Mouse (Mus musculus) left cerebral cortex, adult 8-10 months (tissue): ENCODE results near the gene Vgll4. TPM values are rescaled to one million over a fixed set of nuclear protein-coding genes. Genes with fewer than 3 reads are reported as not detected.

Experiments
- DNase-seq, 2 experiments: peaks; one replicate each; pipeline ENCODE4 v3.0.0; 2022; ENCODE audit warnings: low spot score in 2 of 2
- total RNA-seq, 4 experiments: library from RNA; stranded (reverse); gene quantifications; 2 replicates each; pipeline ENCODE4 v1.2.4; 2022

Gene Vgll4
- total RNA-seq, 4 experiments from 2014 or later = 59.0 to 76.6 (median 62.4) TPM

DNA sequence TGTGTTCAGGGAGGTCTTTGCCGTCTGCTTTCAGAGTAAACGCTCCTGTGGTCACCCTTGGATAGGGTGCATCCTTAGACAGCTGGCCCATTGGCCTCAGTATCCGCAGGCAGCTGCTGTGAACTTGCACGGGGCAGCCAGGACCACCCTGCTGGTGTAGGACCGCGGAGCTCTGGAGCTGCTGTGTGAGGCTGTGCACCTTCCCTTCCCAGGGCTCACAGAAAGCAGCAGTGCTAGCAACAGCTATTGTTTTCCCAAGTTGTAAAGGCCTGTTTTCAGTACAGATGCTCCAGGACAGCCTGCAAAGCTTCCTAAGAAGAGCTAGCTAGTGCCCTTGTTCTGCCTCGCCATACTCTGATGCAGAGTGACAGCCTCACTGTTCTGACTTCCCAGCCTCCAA, 118.1 kb downstream of the Vgll4 start:
- DNase-seq = no peak

DNA sequence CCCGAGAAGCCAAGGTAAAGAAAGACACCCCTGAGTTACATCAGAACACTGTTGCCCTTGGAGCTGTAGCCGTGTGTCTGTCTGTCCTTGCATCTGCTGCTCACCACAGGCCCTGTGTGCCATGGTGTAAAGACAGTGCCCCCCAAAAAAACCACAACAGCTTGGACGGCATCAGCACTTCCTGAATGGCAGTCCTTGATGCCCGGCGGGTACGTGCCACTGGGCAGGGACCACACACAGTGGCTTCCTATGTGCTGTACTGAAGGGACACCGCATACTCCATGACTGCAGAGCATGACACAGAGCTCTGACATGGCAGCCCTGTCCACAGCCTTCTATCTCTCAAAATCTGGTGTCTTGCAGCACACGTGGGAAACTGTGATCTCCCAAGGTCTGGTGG, 120.0 kb downstream of the Vgll4 start:
- DNase-seq = no peak

DNA sequence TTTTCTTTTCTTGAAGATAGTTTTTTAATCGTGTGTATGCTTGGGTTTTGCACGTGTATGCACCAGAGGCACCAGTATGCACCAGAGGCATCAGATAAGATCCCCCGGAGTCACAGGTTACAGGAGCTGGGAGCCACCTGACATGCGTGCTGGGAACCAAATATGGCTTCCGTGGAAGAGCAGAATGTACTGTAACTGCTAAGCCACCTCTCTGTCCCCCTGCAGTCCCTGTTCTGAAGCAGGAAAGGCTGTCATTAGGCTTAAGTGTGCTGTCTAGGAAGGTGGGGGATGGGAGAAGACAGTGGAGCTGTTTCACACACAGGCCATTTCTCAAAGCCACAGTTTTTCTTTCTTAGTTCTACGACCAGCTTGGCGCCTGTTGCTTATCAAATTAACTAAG, 121.0 kb downstream of the Vgll4 start:
- no peak for DNase-seq

DNA sequence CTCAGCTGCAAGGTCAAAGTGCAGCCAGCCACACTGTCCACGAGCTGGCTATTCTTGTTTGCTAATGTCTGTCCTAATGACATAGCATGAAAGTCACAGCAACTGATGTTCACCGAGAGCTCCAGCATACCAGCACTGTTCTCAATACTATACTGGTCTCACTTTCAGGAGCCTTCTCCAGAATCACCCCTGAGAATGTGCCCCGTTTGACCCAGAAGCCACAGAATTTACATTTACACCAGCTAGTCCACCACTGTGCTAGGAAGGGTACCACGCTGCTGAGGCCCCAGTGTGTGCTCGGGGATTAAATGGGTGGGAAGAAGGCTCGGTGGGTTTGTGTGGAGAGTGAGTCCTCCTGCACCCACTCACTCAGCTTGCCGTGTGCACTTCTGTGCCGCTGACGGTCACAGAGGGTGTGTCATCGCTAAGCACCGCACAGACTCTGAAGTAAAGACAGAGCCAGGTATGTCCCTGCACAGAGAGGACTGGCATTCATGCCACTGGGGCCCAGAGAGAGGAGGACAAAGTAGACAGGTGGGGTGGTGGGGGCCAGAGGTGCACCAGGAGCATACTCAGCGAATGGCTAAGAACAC, 122.1 kb downstream of the Vgll4 start:
- DNase-seq = no peak

DNA sequence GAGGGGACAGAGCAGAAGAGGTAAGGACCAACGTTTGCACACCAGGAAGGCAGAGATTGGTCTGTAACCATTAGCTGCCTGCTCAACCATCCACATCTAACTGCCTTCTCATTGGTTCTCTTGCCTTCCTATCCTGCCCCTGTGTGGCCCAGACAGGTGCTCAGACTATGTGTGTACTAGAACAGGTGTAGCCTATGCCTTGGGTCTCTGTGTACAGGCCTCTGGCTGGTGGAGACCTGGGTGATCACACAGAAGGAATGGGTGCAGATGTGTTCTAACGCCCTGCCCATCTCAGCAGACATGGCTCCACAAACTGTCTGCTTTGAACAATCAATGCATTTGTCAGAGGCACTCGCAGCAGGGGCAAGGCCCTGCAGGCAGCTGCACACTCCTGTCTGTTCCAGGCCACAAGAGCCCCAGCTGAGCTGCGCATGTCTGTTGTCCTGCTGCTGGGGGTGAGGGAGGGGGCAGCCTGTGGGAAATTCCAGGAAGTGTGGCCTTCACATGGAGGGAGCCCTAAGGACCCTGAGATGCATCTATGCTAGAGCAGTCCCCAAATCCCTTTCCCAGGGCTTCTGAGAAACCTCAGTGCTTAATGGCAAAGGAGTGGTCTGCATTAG, 123.5 kb downstream of the Vgll4 start:
- no peak for DNase-seq

DNA sequence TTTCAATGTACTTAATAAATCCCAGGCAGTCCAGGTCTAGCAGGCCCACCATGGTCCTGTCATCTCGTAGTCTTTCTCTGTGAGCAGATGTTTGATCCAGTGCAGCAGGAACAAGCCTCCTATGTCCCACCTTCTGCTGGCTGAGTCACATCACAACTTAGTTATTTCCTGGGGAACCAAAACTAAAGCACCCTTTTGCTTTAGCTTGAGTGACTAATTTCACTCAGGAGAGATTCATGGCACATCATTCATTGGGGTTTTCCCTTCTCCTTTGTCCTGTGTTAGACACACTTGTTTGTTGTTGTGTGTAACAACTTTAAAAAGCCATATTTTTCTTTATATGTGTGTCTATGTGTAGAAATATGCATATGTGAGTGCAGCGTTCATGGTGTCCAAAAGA, 126.9 kb downstream of the Vgll4 start:
- no peak for DNase-seq

DNA sequence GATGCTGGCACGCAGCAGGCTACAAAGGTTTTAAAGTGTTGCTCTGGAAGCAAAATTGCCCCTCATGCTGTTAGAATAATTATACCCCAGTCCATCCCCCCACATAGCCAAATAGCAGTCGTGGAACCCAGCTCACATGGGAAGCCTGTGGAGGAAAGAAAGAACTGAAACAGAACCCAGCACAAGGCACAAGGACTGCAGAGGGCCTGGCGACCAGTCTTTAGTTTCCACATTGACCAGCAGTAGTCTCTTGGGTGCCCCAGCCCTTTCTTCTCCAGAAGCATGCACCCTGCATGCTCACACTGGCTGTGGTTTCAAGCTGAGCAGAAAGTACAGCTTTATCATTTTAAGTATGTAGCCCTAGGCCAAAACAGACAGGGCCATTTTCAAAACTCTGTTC, 127.7 kb downstream of the Vgll4 start:
- DNase-seq = no peak

DNA sequence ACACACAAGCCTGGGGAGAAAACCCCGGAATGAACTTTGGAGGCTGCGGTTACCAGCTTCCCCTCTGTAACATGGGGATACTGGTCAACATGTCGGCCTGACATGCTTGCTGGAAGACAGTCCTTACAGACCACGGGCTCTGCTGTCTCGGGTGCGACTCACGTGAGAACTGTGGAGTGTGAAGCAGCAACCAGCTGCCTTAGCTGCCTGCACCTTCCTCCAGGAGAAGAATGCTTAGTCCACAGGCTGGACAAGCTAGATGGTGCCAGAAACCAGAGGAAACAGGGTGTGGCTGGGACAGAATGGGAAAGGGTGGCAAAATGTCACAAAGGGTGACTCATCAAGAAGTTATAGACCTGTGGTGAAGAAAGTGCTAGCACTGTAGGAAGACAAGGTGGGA, 129.8 kb downstream of the Vgll4 start:
- no peak for DNase-seq

DNA sequence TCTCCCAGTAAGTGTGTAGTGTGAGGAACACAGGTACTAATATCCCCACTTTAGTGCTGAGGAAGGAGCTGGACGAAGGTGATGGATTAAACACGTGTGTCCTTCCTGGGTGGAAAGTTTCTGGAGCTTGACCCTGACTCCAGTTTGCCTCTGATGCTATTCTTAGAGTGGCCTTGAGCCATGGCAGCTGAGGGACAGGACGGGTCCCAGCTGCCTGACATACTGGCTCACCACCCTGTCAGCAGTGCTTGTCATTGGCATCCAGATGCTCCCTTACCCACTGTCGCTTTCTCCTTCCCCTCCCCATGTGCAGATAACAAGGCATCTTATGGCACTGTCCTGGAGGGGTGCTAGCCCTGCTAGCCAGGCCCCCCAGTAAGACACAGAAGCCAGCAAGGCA, 130.9 kb downstream of the Vgll4 start:
- DNase-seq = no peak

DNA sequence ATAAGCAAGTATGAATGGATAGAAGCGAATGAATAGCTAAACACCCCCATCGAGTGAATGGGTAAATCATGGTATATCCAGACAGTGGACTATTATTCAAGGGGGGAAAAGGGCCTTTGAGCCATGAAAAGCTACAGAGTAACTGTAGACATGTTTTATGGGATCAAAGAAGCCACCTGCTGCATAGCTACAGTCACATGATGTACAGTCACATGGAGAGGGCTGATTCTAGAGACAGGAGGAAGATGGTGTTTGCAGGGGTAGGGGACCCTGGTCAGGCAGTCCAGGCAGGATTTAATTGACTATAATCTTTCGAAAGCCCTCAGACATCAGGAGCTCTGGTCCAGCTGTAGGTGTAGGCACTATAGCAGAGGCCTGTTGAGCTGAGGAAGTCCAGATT, 133.4 kb downstream of the Vgll4 start:
- no peak for DNase-seq

DNA sequence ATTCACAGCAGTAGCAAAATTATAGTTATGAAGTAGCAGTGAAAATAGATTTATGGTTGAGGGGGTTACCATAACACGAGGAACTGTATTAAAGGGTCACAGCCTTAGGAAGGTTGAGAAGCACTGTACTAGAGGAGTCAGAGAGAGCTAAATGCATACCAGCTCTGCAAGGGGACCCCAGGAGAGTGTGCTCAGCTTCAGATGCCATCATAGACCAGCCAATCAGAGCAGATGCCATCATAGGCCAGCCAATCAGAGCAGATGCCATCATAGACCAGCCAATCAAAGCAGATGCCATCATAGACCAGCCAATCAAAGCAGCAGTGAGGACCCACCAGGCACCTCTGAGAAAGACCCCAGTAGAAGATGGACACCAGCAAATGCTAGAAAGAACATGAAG, 134.0 kb downstream of the Vgll4 start:
- no peak for DNase-seq

DNA sequence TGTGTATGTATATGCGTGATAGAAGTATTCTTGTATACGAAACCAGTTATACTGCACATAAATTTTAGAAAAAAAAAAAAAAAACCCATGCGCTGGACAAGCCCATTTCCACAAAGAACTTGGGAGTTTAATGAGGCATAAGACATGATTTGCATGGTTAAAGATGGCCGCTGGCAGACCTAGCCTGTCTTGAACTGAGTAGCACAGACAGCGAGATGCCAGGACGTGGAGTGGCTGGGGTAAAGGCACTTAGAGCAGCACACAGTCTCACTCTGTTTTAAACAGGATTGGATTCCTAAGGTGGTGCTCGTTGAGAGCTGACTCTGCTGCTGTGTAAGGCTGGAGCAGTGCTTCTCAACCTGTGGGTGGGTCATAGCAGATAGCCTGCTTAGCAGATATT, 134.4 kb downstream of the Vgll4 start:
- no peak for DNase-seq

DNA sequence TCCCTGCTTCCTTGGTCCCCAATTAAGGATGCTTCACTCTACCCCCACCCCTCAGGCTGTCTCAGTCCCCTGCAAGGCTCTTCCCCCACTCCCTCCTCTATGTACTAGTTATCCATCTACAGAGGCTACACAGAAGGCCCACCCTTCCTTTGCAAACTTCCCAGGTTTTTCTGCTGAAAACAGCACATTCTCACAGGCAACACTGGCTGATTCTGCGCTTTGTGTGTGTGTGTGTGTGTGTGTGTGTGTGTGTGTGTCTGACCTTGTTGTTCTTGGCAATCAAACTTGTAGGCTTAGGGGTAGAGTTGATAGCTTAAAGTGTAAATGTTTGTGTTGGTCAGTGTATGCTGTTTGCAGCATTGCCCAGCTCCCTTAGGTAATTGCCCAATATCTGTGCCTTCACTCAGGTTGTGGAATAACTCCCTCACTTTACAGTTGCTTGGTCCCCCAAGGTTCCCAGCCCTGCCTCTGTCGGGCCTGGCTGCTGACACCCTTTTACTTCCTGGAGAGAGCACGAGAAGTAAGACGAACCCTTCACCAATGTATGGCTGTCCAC, 135.9 kb downstream of the Vgll4 start:
- DNase-seq = no peak

DNA sequence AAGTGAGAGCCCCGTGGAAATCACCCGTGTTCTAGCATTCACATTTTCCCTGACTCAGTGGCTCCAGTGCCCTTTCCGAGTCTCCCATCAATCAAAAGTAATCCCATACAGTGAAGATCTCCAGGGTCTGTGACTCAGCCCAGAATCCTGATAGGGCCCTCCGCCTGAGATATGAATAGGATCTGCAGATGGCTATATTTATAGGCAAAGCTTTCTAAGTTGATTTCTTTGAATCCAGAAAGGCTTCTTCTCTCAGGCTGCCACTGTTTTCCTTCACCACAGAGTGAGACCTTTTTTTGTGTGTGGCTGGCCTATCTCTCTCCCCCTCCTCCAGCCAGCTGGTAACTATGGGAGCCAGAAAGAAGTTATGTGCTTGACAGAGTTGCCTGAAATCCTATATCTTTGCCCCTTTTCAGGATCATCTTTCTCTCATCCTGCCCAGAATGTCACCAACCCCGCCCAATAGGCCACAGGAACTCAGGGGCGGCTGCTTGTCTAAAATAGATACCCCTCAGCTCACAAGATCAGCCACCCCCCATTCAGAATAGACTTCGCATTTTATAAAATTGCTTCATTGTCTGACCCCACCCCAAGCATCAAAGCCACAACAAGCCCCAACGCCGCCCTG, 136.6 kb downstream of the Vgll4 start:
- DNase-seq = no peak

DNA sequence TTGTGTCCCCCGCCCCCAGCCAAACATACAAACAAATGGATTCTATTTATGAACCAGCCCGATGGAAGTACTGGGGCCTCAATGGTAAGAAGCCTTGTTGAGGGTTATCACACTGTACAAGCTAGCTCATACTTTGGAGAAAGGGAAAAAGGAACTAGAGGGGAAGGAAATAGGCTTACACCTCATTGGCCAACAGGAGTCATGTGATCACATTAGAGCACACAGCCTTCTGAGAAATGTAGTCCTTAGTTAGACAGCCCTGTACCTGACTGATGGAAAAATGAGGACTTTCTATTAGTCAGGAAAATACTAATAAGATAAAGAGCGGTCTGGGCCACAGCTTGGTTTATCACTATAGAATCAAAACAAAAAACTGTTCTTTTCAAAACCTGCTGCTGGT, 138.0 kb downstream of the Vgll4 start:
- DNase-seq = no peak

DNA sequence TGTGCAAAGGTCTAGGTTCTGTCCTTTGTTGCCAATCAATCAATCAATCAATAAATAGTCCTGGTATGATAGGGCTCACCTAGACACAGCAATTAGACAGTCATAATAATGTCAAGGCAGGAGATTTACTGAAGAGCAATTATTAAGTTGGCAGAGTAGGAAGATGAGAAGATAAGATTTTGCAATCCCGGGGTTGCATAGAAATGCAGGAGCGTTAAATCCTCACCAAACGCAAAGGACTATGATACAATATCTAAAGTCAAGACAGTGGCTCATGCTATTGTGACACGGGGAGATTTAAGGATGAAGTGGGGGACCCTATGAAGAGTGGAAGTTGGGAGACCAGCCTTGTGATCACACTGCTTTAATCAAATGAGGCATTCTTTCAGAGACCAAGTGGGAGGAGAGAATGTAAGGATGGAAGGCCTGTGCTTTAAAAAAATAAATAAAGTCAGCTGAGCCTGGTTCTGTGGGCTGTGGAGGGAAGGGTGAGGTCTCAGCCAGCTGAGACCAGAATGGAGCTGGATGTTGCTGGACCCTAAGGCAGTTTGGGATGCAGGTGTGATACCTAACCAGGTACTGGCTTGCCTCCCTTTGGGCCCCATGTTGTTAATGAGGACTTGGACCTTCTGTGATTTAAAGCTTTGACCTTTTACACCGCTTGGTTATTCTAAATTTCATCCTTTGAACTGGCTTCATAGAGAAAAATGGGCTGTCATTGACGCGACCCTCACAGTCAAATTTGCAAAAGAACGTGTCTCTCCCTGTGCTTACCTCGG, 139.9 kb downstream of the Vgll4 start:
- no peak for DNase-seq

DNA sequence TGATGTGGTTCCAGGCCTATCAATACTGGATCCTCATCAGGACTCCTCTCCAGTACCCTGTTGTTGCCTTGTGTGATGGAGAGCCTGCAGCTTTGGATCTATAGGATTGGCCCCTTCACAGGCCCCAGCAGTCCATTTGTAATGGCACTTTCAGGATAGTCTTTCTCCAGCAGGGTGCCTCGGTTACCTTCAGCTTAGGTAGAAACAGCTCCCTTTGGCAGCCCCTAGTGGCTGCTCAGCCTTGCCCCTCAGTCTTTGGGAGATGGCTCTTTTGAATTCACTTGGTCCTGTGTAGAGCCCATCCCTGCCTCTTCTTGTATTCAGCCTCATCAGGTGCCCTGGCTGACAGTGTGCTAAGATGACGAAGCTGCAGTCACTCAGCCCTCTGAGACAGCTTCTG, 142.9 kb downstream of the Vgll4 start:
- no peak for DNase-seq

DNA sequence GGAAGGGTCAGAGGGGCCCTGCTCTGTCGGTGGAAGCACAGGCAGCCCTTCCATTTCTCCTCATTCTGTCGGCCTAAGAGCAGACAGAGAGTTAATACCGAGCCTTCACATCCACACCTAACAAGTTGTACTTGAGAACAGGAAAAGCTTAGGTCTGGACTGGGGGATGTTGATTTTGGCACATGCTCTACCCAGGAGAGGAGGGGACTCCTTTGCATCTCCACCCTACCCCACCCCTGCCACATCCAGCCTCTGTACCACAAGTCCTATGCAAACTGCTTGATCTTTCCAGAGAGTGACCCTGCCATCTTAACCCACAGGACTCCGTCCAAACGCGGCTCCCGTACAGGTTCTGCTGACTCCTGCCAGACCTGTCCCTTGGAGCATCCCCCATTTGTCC, 148.1 kb downstream of the Vgll4 start:
- no peak for DNase-seq

DNA sequence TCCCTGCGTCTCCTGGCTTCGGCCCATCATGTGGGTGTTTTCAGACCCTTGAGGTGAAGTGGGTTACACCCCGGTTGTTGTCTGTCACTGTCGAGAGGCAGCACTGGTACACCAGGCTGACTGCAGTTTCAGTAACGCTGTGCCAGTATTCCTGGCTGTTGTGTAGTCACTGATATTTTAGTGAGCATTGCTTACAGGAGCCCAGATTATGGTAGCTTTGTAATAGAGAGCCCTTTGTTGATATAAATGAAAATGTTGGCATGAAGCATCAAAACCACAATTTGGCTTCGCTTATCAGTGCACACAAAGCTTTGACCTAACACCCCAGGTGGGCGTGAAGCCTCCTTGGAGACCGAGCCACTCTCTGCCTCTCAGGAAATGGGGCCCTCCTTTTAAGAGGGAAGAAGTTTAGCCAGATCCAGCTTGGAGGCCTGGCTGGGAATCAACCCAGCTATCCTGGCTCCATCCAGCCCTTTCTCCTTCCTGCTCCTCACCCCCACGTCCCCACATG, 149.8 kb downstream of the Vgll4 start:
- no peak for DNase-seq

DNA sequence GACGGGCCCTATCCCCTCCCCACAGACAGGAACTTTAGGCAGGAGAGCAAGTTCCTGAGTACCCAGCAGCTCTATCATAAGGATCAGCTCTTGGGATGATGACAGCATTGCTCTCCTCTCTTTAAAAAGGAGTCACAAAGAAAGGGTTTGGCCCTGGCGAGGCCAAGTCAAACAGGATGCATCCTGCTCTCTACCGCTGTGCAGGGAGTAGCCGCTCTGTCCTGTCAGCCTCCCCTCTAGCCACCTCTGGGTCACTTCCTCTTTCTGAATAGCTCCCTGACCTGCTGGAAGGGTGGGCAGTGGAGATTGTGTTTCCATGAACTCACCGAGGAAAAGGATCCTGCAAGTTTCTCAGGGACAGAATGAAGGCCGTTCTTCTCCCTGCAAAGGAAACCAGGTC, 151.3 kb downstream of the Vgll4 start:
- DNase-seq = no peak

DNA sequence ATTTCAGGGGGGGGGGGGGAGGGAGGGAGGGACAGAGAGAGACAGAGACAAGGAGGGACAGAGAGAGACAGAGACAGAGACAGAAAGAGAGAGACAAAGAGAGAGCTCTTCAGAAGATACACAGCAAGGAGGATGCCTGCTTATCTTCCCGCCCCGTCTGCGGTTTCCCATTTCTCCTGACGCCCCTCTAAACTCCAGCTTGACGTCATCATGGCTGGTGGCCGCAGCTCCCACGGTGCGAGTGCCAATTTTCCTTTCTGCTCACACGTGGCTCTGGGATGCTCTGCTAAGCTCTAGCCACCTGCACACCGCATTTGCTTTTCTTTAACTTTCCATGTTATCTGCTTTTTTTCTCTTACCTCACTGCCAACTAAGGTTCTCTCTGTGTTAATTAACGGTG, 151.8 kb downstream of the Vgll4 start:
- no peak for DNase-seq
